Mouse (Mus musculus) forebrain, embryonic 10.5 days (tissue): ENCODE data around the gene Fxr2. TPM values are rescaled to one million over a fixed set of nuclear protein-coding genes. Genes with fewer than 3 reads are reported as not detected.
A peak's percentile ranks its signal among the peaks of the same experiment; 100 is the strongest.

Experiments
- DNase-seq: peaks from one replicate; pipeline ENCODE4 v3.0.0-alpha.2; 2017; ENCODE audit warnings: low spot score; ENCODE audit errors: extremely low spot score
- H3K27ac ChIP-seq: fragments of 300-500 bp; sonication (generic); 2 replicates; pipeline ENCODE4 v1.5.1; 2016; ENCODE audit warnings: mild to moderate bottlenecking
- H3K27me3 ChIP-seq: fragments of 300-500 bp; sonication (generic); 2 replicates; pipeline ENCODE4 v1.6.1; 2016; ENCODE audit warnings: mild to moderate bottlenecking; ENCODE audit not compliant: poor library complexity, severe bottlenecking
- H3K36me3 ChIP-seq: fragments of 300-500 bp; sonication (generic); replicated peaks from 2 replicates; pipeline ENCODE4 v1.6.1; 2016; ENCODE audit warnings: mild to moderate bottlenecking, moderate library complexity
- H3K4me1 ChIP-seq: fragments of 300-500 bp; sonication (generic); 2 replicates; pipeline ENCODE4 v1.6.1; 2016
- H3K4me3 ChIP-seq: fragments of 300-500 bp; sonication (generic); 2 replicates; pipeline ENCODE4 v1.5.1; 2016; ENCODE audit warnings: mild to moderate bottlenecking, moderate library complexity
- H3K9me3 ChIP-seq: fragments of 300-500 bp; sonication (generic); 2 replicates; pipeline ENCODE4 v1.6.1; 2016; ENCODE audit warnings: mild to moderate bottlenecking, moderate library complexity
- WGBS: fragments of 180-500 bp; shearing (Covaris S2); methylation state at CpG from one replicate; pipeline ENCODE4 v1.1.7; 2016; 5-methylcytosine and 5-hydroxymethylcytosine counted together
- polyA plus RNA-seq: library from polyadenylated mRNA; unstranded; fragments of >200 nt; fragmentation: Nextera tagmentation; extraction: Ambion mirVana; gene quantifications from 2 replicates; pipeline ENCODE4 v1.2.1, GENCODE M21; 2016

Fxr2 gene
- 32.5 and 34.6 TPM in 2 replicates for polyA plus RNA-seq

- under 1% methylated on average over 49 of the region's 56 CpGs for WGBS
These were observed at the start of gene Fxr2 for GRCm38 (mm10) chr11:69632284-69633089. Gene Fxr2, plus strand, starts transcription at chr11:69632990.

GRCm38 (mm10) chr11:69584008-69584407 is 48.8 kb upstream of the Fxr2 start:
- Histone ChIP-seq H3K36me3 (peaks cover 57% of the 10 kb centered on the region), H3K9me3 (no peaks in the 10 kb centered on the region), H3K27ac (no peak overlapping the region), H3K4me1 (peaks cover 39% of the 10 kb centered on the region), H3K4me3 (no peak overlapping the region), H3K27me3 (no peaks in the 10 kb centered on the region)
- WGBS: 88% methylated on average over 7 of the region's 7 CpGs
- no peak for DNase-seq

More at GRCm38 (mm10) chr11:69632284-69633089, at the start of gene Fxr2:
- peak; percentile 100 for DNase-seq
- no peaks in the 10 kb centered on the region for H3K27me3 ChIP-seq
- H3K9me3 ChIP-seq: no peaks in the 10 kb centered on the region
- peak within 1 kb of the TSS; percentile 99 for H3K27ac ChIP-seq
- H3K36me3 ChIP-seq: peaks cover 22% of the 10 kb centered on the region
- H3K4me3 ChIP-seq: peak within 1 kb of the TSS; percentile 99
- H3K4me1 ChIP-seq: peaks cover 33% of the 10 kb centered on the region

GRCm38 (mm10) chr11:69584937-69585336 is 47.9 kb upstream of the Fxr2 start:
- peaks cover 67% of the 10 kb centered on the region for H3K36me3 ChIP-seq
- peaks cover 33% of the 10 kb centered on the region for H3K4me1 ChIP-seq
- DNase-seq: no peak
- no peaks in the 10 kb centered on the region for H3K27me3 ChIP-seq
- H3K4me3 ChIP-seq: no peak overlapping the region; the same call in 1 of the 2 replicates
- no peaks in the 10 kb centered on the region for H3K9me3 ChIP-seq
- no peak overlapping the region for H3K27ac ChIP-seq
- WGBS: 96% methylated on average over 13 of the region's 13 CpGs

GRCm38 (mm10) chr11:69585718-69586325 is 47.0 kb upstream of the Fxr2 start:
- Histone ChIP-seq H3K4me3 (no peak overlapping the region), H3K36me3 (peaks cover 76% of the 10 kb centered on the region), H3K27ac (no peak overlapping the region), H3K27me3 (no peaks in the 10 kb centered on the region), H3K4me1 (peaks cover 30% of the 10 kb centered on the region), H3K9me3 (no peaks in the 10 kb centered on the region)
- DNase-seq: no peak
- 82% methylated on average over 7 of the region's 7 CpGs for WGBS

GRCm38 (mm10) chr11:69589207-69589834 is 43.5 kb upstream of the Fxr2 start:
- no peak for DNase-seq
- WGBS: 92% methylated on average over 22 of the region's 22 CpGs
- Histone ChIP-seq H3K27ac (no peak overlapping the region), H3K4me3 (no peak overlapping the region), H3K9me3 (no peaks in the 10 kb centered on the region), H3K36me3 (peaks cover 91% of the 10 kb centered on the region), H3K27me3 (no peaks in the 10 kb centered on the region), H3K4me1 (peaks cover 14% of the 10 kb centered on the region)

- no peaks in the 10 kb centered on the region for H3K27me3 ChIP-seq
- H3K27ac ChIP-seq: no peak overlapping the region
- H3K9me3 ChIP-seq: no peaks in the 10 kb centered on the region
- no peak overlapping the region for H3K4me3 ChIP-seq
- peaks cover 4% of the 10 kb centered on the region; the same call in 1 of the 2 replicates for H3K4me1 ChIP-seq
- WGBS: 94% methylated on average over 8 of the region's 8 CpGs
- peaks cover 92% of the 10 kb centered on the region for H3K36me3 ChIP-seq
- no peak for DNase-seq
These were observed 42.2 kb upstream of the Fxr2 start for GRCm38 (mm10) chr11:69590622-69591021.

GRCm38 (mm10) chr11:69591424-69591823 is 41.4 kb upstream of the Fxr2 start:
- no peak overlapping the region for H3K27ac ChIP-seq
- no peak for DNase-seq
- H3K27me3 ChIP-seq: no peaks in the 10 kb centered on the region
- 87% methylated on average over 3 of the region's 3 CpGs for WGBS
- peaks cover 4% of the 10 kb centered on the region; the same call in 1 of the 2 replicates for H3K4me1 ChIP-seq
- no peaks in the 10 kb centered on the region for H3K9me3 ChIP-seq
- no peak overlapping the region for H3K4me3 ChIP-seq
- H3K36me3 ChIP-seq: peaks cover 89% of the 10 kb centered on the region

GRCm38 (mm10) chr11:69591899-69592637 is 40.7 kb upstream of the Fxr2 start:
- H3K36me3 ChIP-seq: peaks cover 83% of the 10 kb centered on the region

GRCm38 (mm10) chr11:69592799-69593198 is 40.0 kb upstream of the Fxr2 start:
- Histone ChIP-seq H3K4me3 (no peak overlapping the region), H3K36me3 (peaks cover 76% of the 10 kb centered on the region), H3K27ac (no peak overlapping the region), H3K9me3 (no peaks in the 10 kb centered on the region), H3K27me3 (no peaks in the 10 kb centered on the region), H3K4me1 (peaks cover 4% of the 10 kb centered on the region; the same call in 1 of the 2 replicates)
- 91% methylated on average over 4 of the region's 4 CpGs for WGBS
- no peak for DNase-seq

More at GRCm38 (mm10) chr11:69591899-69592637, 40.7 kb upstream of the Fxr2 start:
- Histone ChIP-seq H3K27ac (no peak overlapping the region), H3K9me3 (no peaks in the 10 kb centered on the region), H3K4me1 (peaks cover 4% of the 10 kb centered on the region; the same call in 1 of the 2 replicates), H3K4me3 (no peak overlapping the region), H3K27me3 (no peaks in the 10 kb centered on the region)
- 83% methylated on average over 7 of the region's 7 CpGs for WGBS
- DNase-seq: no peak

GRCm38 (mm10) chr11:69594853-69595252 is 37.9 kb upstream of the Fxr2 start:
- Histone ChIP-seq H3K27me3 (no peaks in the 10 kb centered on the region), H3K9me3 (no peaks in the 10 kb centered on the region), H3K4me3 (no peak overlapping the region), H3K27ac (no peak overlapping the region), H3K4me1 (peaks cover 12% of the 10 kb centered on the region), H3K36me3 (peaks cover 55% of the 10 kb centered on the region)
- 96% methylated on average over 6 of the region's 6 CpGs for whole genome bisulfite sequencing
- no peak for DNase-seq

GRCm38 (mm10) chr11:69599436-69599835 is 33.4 kb upstream of the Fxr2 start:
- whole genome bisulfite sequencing: 10% methylated on average over 9 of the region's 9 CpGs
- H3K36me3 ChIP-seq: peaks cover 12% of the 10 kb centered on the region
- H3K9me3 ChIP-seq: no peaks in the 10 kb centered on the region
- no peak for DNase-seq
- peaks cover 32% of the 10 kb centered on the region for H3K4me1 ChIP-seq
- H3K27ac ChIP-seq: peak overlapping the region; percentile 72
- H3K4me3 ChIP-seq: peak overlapping the region; percentile 31
- peaks cover 26% of the 10 kb centered on the region for H3K27me3 ChIP-seq

- Histone ChIP-seq H3K4me1 (peaks cover 38% of the 10 kb centered on the region), H3K27ac (peak overlapping the region; percentile 72), H3K27me3 (peaks cover 32% of the 10 kb centered on the region), H3K4me3 (peak overlapping the region; percentile 31; the same call in 1 of the 2 replicates), H3K36me3 (peaks cover 7% of the 10 kb centered on the region; the same call in 1 of the 2 replicates), H3K9me3 (no peaks in the 10 kb centered on the region)
- peak; percentile 48 for DNase-seq
- 9% methylated on average over 6 of the region's 6 CpGs for WGBS
These were observed 32.7 kb upstream of the Fxr2 start for GRCm38 (mm10) chr11:69600098-69600497.
